Mouse (Mus musculus): ENCODE results near the gene Klf2. TPM values are rescaled to one million over a fixed set of nuclear protein-coding genes. Genes with fewer than 3 reads are reported as not detected.

Klf2 gene
- polyA plus RNA-seq, 1 experiment from 2014 or later, result 65.3 TPM

DNA sequence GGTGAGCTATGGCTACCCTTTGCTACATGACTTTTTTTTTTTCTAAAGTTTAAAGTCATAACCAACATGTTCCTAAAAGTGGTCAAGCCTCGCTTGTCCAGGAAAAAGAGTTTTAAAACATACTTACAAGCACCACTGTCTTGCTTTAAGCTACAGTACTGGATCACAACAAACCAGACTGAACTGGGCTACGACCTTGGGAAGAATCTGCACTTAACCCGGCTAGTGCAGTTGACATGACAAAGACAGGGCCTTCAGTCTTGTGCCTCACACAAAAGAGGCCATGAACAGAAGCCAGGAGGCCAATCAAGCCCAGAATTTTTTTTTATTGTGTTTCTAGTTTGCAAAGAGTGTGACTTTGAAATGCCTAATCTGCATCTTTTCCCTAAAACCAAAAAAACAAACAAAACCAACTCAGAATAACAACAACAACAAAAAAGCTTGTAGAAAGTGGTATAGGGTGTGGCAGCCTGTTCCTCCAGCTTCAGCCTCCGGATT, 15.4 kb downstream of the Klf2 start:
- no peak for DNase-seq (ENCODE audit: low spot score)
- no peak for ATAC-seq
- no peaks in the 10 kb centered on the region for H3K27me3 ChIP-seq (replicated peaks; ENCODE audit: insufficient read depth, low read length)
- H3K9ac ChIP-seq (replicated peaks; ENCODE audit: low read depth), result no peak overlapping the region
- H3K4me1 ChIP-seq (ENCODE audit: insufficient read depth, low read depth, low read length), result no peaks in the 10 kb centered on the region
- WGBS, result 83% methylated on average over 4 of the region's 4 CpGs
- H3K9me3 ChIP-seq (ENCODE audit: low read length), result no peaks in the 10 kb centered on the region
- no peak overlapping the region for H3K4me3 ChIP-seq (ENCODE audit: low read depth, low read length)
- no peaks in the 10 kb centered on the region for H3K36me3 ChIP-seq (ENCODE audit: insufficient read depth, low read length)
- TF ChIP-seq CTCF (IDR thresholded peaks at IDR 0.05) (no peak), EP300 (IDR thresholded peaks at IDR 0.05) (no peak)
- no peak overlapping the region for H3K27ac ChIP-seq (ENCODE audit: low read length)
- H3K4me2 ChIP-seq (replicated peaks; ENCODE audit: low read depth, low read length), result no peak overlapping the region

DNA sequence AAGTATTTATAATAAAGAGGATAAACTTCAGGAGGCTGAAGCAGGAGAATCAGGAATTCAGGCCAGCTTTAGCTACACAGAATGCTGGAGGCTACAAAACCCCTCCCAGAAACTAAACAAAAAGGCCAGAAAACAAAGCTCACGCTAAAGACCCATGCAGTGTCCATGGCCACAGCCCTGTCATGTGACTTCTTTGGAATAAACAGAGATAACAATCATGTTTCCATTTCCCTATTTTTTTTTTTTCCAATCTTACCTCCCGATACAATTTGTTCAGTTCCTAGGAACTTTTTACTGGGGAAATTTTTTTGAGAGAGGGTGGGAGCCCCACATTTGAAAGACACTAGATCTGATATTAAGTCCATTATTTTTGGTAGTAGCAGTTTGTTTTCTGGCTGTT, 17.4 kb downstream of the Klf2 start:
- peaks cover 5% of the 10 kb centered on the region; the same call in 1 of the 2 replicates for H3K36me3 ChIP-seq (ENCODE audit: insufficient read depth, low read length)
- no peaks in the 10 kb centered on the region for H3K4me1 ChIP-seq (ENCODE audit: insufficient read depth, low read depth, low read length)
- no peak overlapping the region for H3K27ac ChIP-seq (ENCODE audit: low read length)
- no peaks in the 10 kb centered on the region for H3K27me3 ChIP-seq (replicated peaks; ENCODE audit: insufficient read depth, low read length)
- no peak overlapping the region for H3K4me2 ChIP-seq (replicated peaks; ENCODE audit: low read depth, low read length)
- H3K9me3 ChIP-seq (ENCODE audit: low read length), result no peaks in the 10 kb centered on the region
- no peak overlapping the region for H3K9ac ChIP-seq (replicated peaks; ENCODE audit: low read depth)
- peak; percentile 84 for ATAC-seq
- peak; percentile 43 for DNase-seq (ENCODE audit: low spot score)
- no peak overlapping the region for H3K4me3 ChIP-seq (ENCODE audit: low read depth, low read length)
- WGBS, result 47% methylated on average over 2 of the region's 2 CpGs
- TF ChIP-seq EP300 (IDR thresholded peaks at IDR 0.05), result peak; percentile 91
- TF ChIP-seq CTCF (IDR thresholded peaks at IDR 0.05), result no peak

DNA sequence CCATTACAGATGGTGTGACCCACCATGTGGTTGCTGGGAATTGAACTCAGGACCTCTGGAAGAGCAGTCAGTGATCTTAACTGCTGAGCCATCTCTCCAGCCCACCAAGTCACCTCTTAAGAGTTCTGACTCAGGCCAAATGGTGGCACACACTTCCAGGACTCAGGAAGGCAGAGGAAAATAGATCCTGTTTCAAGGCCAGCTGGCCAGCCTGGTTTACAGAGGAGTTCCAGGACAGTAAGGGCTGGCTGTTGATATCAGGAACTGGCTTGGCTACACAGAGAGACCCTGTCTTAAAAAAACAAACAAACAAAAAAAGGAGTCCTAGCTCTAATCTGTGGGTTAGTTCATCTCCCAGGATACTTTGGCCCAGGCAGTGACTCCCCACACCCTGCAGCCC, 18.2 kb downstream of the Klf2 start:
- no peak overlapping the region for H3K27ac ChIP-seq (ENCODE audit: low read length)
- H3K36me3 ChIP-seq (ENCODE audit: insufficient read depth, low read length), result peaks cover 8% of the 10 kb centered on the region; the same call in 1 of the 2 replicates

DNA sequence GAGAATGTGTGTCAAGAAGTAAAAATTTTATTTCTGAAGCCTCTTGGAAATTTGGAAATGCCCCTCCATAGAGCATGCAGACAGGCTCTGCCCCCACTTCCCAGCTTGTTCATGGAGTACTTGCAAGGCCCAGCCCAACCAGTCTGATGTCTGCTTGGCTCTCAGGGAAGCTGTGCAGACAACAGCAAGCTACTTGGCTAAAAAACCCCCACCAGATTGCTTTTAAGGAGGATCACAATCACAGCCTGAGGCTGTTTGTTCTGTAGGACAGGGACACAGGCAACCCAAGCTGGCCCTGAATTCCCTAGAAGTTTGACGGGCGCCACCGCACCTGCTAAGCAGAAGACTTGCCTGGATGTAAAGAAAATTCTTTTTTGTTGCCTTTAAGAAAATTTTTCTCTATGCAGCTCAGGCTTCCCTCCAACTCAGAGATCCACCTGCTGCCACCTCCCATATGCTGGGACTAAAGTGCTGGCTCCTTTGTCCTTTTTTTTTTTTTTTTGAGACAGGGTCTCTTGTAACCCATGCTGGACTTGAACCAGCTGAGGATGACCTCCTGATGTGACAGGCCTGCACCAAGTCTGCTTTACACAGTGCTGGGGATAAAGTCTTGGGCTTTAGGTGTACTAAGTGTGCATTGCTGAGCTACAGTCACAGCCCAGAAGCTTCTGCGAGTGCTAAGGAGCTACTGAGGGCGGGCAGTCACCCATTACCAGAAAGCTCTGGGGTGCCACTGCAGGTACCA, 23.9 kb downstream of the Klf2 start:
- DNase-seq (ENCODE audit: low spot score) (no peak), ATAC-seq (no peak)
- H3K9me3 ChIP-seq (ENCODE audit: low read length), result no peaks in the 10 kb centered on the region
- peaks cover 11% of the 10 kb centered on the region; the same call in 1 of the 2 replicates for H3K36me3 ChIP-seq (ENCODE audit: insufficient read depth, low read length)
- H3K27me3 ChIP-seq (replicated peaks; ENCODE audit: insufficient read depth, low read length), result no peaks in the 10 kb centered on the region
- TF ChIP-seq EP300 (IDR thresholded peaks at IDR 0.05) (no peak), CTCF (IDR thresholded peaks at IDR 0.05) (no peak)
- no peak overlapping the region for H3K4me2 ChIP-seq (replicated peaks; ENCODE audit: low read depth, low read length)
- H3K9ac ChIP-seq (replicated peaks; ENCODE audit: low read depth), result no peak overlapping the region
- H3K4me3 ChIP-seq (ENCODE audit: low read depth, low read length), result no peak overlapping the region
- H3K27ac ChIP-seq (ENCODE audit: low read length), result no peak overlapping the region
- 93% methylated on average over 5 of the region's 5 CpGs for WGBS
- H3K4me1 ChIP-seq (ENCODE audit: insufficient read depth, low read depth, low read length), result no peaks in the 10 kb centered on the region

More for the DNA sequence above, 18.2 kb downstream of the Klf2 start:
- Histone ChIP-seq H3K4me3 (ENCODE audit: low read depth, low read length) (no peak overlapping the region), H3K4me1 (ENCODE audit: insufficient read depth, low read depth, low read length) (no peaks in the 10 kb centered on the region), H3K27me3 (replicated peaks; ENCODE audit: insufficient read depth, low read length) (no peaks in the 10 kb centered on the region), H3K9ac (replicated peaks; ENCODE audit: low read depth) (no peak overlapping the region), H3K9me3 (ENCODE audit: low read length) (no peaks in the 10 kb centered on the region), H3K4me2 (replicated peaks; ENCODE audit: low read depth, low read length) (no peak overlapping the region)
- TF ChIP-seq EP300 (IDR thresholded peaks at IDR 0.05), result no peak
- TF ChIP-seq CTCF (IDR thresholded peaks at IDR 0.05), result no peak
- ATAC-seq, result peak; percentile 35; the same call in 1 of the 2 replicates
- no peak for DNase-seq (ENCODE audit: low spot score)

DNA sequence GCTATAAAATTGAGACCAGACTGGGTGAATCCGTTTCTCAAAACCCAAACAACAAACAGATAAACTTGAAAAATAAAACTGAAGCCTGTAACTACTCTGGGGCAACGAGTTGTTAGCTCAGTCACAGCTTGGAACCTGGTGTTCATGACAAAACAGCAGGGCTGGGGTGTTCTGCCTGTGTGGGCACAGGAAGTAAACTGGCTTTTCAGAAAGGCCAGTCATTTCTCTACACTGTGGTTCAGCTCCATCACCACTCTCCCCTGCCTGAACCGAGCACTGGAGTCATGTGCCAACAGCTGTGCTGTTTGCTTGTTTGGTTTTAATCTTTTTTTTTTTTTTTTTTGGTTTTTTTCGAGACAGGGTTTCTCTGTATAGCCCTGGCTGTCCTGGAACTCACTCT, 24.9 kb downstream of the Klf2 start:
- Histone ChIP-seq H3K4me1 (ENCODE audit: insufficient read depth, low read depth, low read length) (no peaks in the 10 kb centered on the region), H3K36me3 (ENCODE audit: insufficient read depth, low read length) (peaks cover 11% of the 10 kb centered on the region; the same call in 1 of the 2 replicates), H3K9ac (replicated peaks; ENCODE audit: low read depth) (no peak overlapping the region), H3K9me3 (ENCODE audit: low read length) (no peaks in the 10 kb centered on the region), H3K4me2 (replicated peaks; ENCODE audit: low read depth, low read length) (no peak overlapping the region), H3K27ac (ENCODE audit: low read length) (no peak overlapping the region), H3K4me3 (ENCODE audit: low read depth, low read length) (no peak overlapping the region), H3K27me3 (replicated peaks; ENCODE audit: insufficient read depth, low read length) (no peaks in the 10 kb centered on the region)
- ATAC-seq, result no peak
- WGBS, result 68% methylated on average over 3 of the region's 4 CpGs
- TF ChIP-seq CTCF (IDR thresholded peaks at IDR 0.05), result no peak
- TF ChIP-seq EP300 (IDR thresholded peaks at IDR 0.05), result no peak
- DNase-seq (ENCODE audit: low spot score), result no peak

DNA sequence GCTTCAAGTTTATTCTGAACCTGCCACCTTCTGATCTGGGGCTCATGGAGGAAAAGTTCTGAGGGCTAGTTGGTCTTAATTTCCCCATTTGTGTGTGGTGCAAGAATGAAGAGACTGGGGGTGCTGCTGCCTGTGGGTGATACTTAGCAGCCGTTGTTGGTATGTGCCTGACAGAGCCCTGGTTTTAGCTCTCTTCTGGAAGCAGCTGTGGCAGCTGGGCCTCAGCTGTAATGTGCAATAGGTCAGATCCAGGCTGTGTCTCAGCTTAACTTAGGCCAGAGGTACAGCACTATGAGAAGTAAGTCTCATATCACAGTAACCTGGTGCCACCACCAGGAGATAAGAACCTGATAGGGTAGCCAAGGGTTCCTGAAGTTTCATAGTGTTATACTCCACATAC, 28.7 kb downstream of the Klf2 start:
- no peak overlapping the region for H3K4me2 ChIP-seq (replicated peaks; ENCODE audit: low read depth, low read length)
- peak; percentile 24 for DNase-seq (ENCODE audit: low spot score)
- no peak overlapping the region for H3K4me3 ChIP-seq (ENCODE audit: low read depth, low read length)
- no peaks in the 10 kb centered on the region for H3K27me3 ChIP-seq (replicated peaks; ENCODE audit: insufficient read depth, low read length)
- H3K4me1 ChIP-seq (ENCODE audit: insufficient read depth, low read depth, low read length), result no peaks in the 10 kb centered on the region
- H3K36me3 ChIP-seq (ENCODE audit: insufficient read depth, low read length), result 0 out of 2 replicates have a peak, but pooled peaks cover 3% of the 10 kb centered on the region
- 92% methylated on average over 1 of the region's 1 CpGs for WGBS
- no peaks in the 10 kb centered on the region for H3K9me3 ChIP-seq (ENCODE audit: low read length)
- TF ChIP-seq CTCF (IDR thresholded peaks at IDR 0.05) (no peak), EP300 (IDR thresholded peaks at IDR 0.05) (no peak)
- no peak overlapping the region for H3K27ac ChIP-seq (ENCODE audit: low read length)
- H3K9ac ChIP-seq (replicated peaks; ENCODE audit: low read depth), result no peak overlapping the region
- ATAC-seq, result peak; percentile 71
